Mouse (Mus musculus) T-helper 17 cell (primary cell): Measurements from ENCODE around the gene Hoxb9.

Experiments used
- in situ Hi-C, 2 experiments: fragments of 300-600 bp; cut with MboI, MseI; formaldehyde crosslinking; loops; 1 replicate in 1 of 2; 2 replicates in 1 of 2; pipeline ENCODE4 v1.15.1; 2025; ENCODE audit warnings: high pct_unique_total_duplicates in 2 of 2

Gene Hoxb9

GRCm38 (mm10) chr11:96284041-96284749, 12.9 kb downstream of the Hoxb9 start:
- in situ Hi-C loops: loop anchor here in 1 of 2 experiments (10.0 kb wide), 1 partner anchor 581 kb away; no protein-coding TSS in a partner anchor

- in situ Hi-C loops: loop anchor here in 1 of 2 experiments (10.0 kb wide), 1 partner anchor 580 kb away; no protein-coding TSS in a partner anchor
These were observed 13.8 kb downstream of the Hoxb9 start for GRCm38 (mm10) chr11:96284774-96285734.

- in situ Hi-C loops: loop anchor here in 1 of 2 experiments (10.0 kb wide), 1 partner anchor 579 kb away; no protein-coding TSS in a partner anchor
These were observed 14.8 kb downstream of the Hoxb9 start, which contains the start of gene Hoxb7 for GRCm38 (mm10) chr11:96285771-96286738. Gene Hoxb7, plus strand, starts transcription at chr11:96286623.

- in situ Hi-C loops: loop anchor here in 1 of 2 experiments (10.0 kb wide), 1 partner anchor 578 kb away; no protein-coding TSS in a partner anchor
These were observed 15.6 kb downstream of the Hoxb9 start for GRCm38 (mm10) chr11:96286739-96287385.

- in situ Hi-C loops: loop anchor here in 1 of 2 experiments (10.0 kb wide), 1 partner anchor 577 kb away; no protein-coding TSS in a partner anchor
These were observed 16.2 kb downstream of the Hoxb9 start for GRCm38 (mm10) chr11:96287411-96287810.

- in situ Hi-C loops: loop anchor here in 1 of 2 experiments (10.0 kb wide), 1 partner anchor 576 kb away; no protein-coding TSS in a partner anchor
These were observed 17.4 kb downstream of the Hoxb9 start for GRCm38 (mm10) chr11:96288455-96289221.

- in situ Hi-C loops: loop anchor here in 1 of 2 experiments (10.0 kb wide), 1 partner anchor 576 kb away; no protein-coding TSS in a partner anchor
These were observed 18.0 kb downstream of the Hoxb9 start for GRCm38 (mm10) chr11:96289293-96289692.

GRCm38 (mm10) chr11:96289837-96290236, 18.6 kb downstream of the Hoxb9 start:
- in situ Hi-C loops: loop anchor here in 1 of 2 experiments (10.0 kb wide), 1 partner anchor 575 kb away; no protein-coding TSS in a partner anchor

GRCm38 (mm10) chr11:96290705-96291355, 19.6 kb downstream of the Hoxb9 start:
- in situ Hi-C loops: no loop called here

GRCm38 (mm10) chr11:96291681-96292564, 20.7 kb downstream of the Hoxb9 start, which contains the start of gene Hoxb6:
Gene Hoxb6, plus strand, starts transcription at chr11:96292476.
- in situ Hi-C loops: no loop called here

GRCm38 (mm10) chr11:96292565-96293301, 21.5 kb downstream of the Hoxb9 start:
- in situ Hi-C loops: no loop called here

GRCm38 (mm10) chr11:96293302-96293921, 22.2 kb downstream of the Hoxb9 start:
- in situ Hi-C loops: no loop called here

GRCm38 (mm10) chr11:96294245-96295091, 23.2 kb downstream of the Hoxb9 start:
- in situ Hi-C loops: no loop called here

GRCm38 (mm10) chr11:96295092-96295835, 24.0 kb downstream of the Hoxb9 start:
- in situ Hi-C loops: no loop called here

- in situ Hi-C loops: no loop called here
These were observed 25.7 kb downstream of the Hoxb9 start for GRCm38 (mm10) chr11:96296997-96297396.
